Mouse (Mus musculus) skeletal muscle tissue, adult 2 months (tissue): ENCODE measurements around the gene Acot4.
"Not testable (repeated sequence)": the region's sequence is repeated elsewhere in the genome, so short reads cannot be mapped to it uniquely, and the experiment has no call there.

Source experiments
- DNase-seq: peaks from one replicate; pipeline ENCODE4 v3.0.0-alpha.2; 2012; ENCODE audit warnings: low read depth, low spot score

The Acot4 gene

GRCm38 (mm10) chr12:84077371-84077990 is 39.3 kb downstream of the Acot4 start:
- DNase-seq: no peak

GRCm38 (mm10) chr12:84083842-84084241 is 45.7 kb downstream of the Acot4 start:
- no peak for DNase-seq

- no peak for DNase-seq
Observed at GRCm38 (mm10) chr12:84084581-84084980, 46.4 kb downstream of the Acot4 start.

GRCm38 (mm10) chr12:84094666-84095065 is 56.5 kb downstream of the Acot4 start:
- DNase-seq: not testable (repeated sequence)
